Mouse (Mus musculus) thymus, adult 2 months (tissue): Measurements from ENCODE around the gene Phc2.

Source experiments
- CTCF ChIP-seq: fragments of 200-500 bp; IDR thresholded peaks from 2 replicates; pipeline ENCODE4 v1.5.1; 2012; ENCODE audit warnings: mild to moderate bottlenecking, control low read depth, low read length, moderate library complexity, borderline replicate concordance; ENCODE audit not compliant: control insufficient read depth, poor library complexity, insufficient read depth; ENCODE audit errors: extremely low read depth
- POLR2A ChIP-seq: fragments of 200-500 bp; IDR thresholded peaks from 2 replicates; pipeline ENCODE4 v1.6.1; 2012; ENCODE audit warnings: mild to moderate bottlenecking, low read length, control low read depth, moderate library complexity; ENCODE audit not compliant: control insufficient read depth, poor library complexity, insufficient read depth; ENCODE audit errors: extremely low read depth

DNA sequence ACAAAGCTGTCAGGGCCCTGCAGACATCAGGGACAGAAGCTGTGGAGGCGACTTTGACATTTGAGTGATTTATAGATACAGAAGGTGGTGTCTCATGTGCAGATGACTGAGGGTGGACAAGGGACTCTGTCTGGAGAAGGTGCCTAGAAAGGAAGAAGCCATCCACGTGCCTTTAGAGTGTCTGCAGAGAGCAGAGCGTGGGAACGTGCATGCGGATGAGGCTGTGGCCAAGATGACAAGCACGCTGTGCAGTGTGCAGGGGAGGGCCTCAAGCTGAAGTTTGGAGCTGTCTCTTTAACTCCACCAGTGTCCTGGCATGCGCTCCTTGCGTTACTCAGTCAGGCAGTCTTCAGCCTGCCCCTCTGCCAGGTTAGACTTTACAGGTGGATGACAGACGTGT lies 34.5 kb downstream of the Phc2 start:
- no peak for TF ChIP-seq CTCF
- TF ChIP-seq POLR2A = no peak
